Mouse (Mus musculus) hindbrain, embryonic 15.5 days (tissue): ENCODE data around the gene Dcps. TPM values are rescaled to one million over a fixed set of nuclear protein-coding genes. Genes with fewer than 3 reads are reported as not detected.
A peak's percentile ranks its signal among the peaks of the same experiment; 100 is the strongest.

ENCODE experiments used
- ATAC-seq: fragments of 200-750 bp; cut with Nextera tagmentation; 2 replicates; pipeline ENCODE4 v1.8.0; 2017; ENCODE audit warnings: low read depth, moderate number of reproducible peaks, moderate TSS enrichment; ENCODE audit not compliant: low FRiP score
- H3K27ac ChIP-seq: fragments of 300-500 bp; sonication (generic); replicated peaks from 2 replicates; pipeline ENCODE4 v1.5.1; 2015; ENCODE audit warnings: mild to moderate bottlenecking, inconsistent platforms
- H3K27me3 ChIP-seq: fragments of 300-500 bp; sonication (generic); 2 replicates; pipeline ENCODE4 v1.6.1; 2015; ENCODE audit warnings: control low read depth, inconsistent platforms
- H3K36me3 ChIP-seq: fragments of 300-500 bp; sonication (generic); 2 replicates; pipeline ENCODE4 v1.6.1; 2015; ENCODE audit warnings: control low read depth, inconsistent platforms
- H3K4me1 ChIP-seq: fragments of 300-500 bp; sonication (generic); replicated peaks from 2 replicates; pipeline ENCODE4 v1.6.1; 2015; ENCODE audit warnings: control low read depth, inconsistent platforms
- H3K4me2 ChIP-seq: fragments of 300-500 bp; sonication (generic); 2 replicates; pipeline ENCODE4 v1.6.1; 2015; ENCODE audit warnings: moderate library complexity, mild to moderate bottlenecking, inconsistent platforms
- H3K4me3 ChIP-seq: fragments of 300-500 bp; sonication (generic); 2 replicates; pipeline ENCODE4 v1.5.1; 2015; ENCODE audit warnings: mild to moderate bottlenecking, inconsistent platforms
- H3K9ac ChIP-seq: fragments of 300-500 bp; sonication (generic); 2 replicates; pipeline ENCODE4 v1.6.1; 2015; ENCODE audit warnings: inconsistent platforms
- H3K9me3 ChIP-seq: fragments of 300-500 bp; sonication (generic); 2 replicates; pipeline ENCODE4 v1.6.1; 2016; ENCODE audit warnings: control low read depth, inconsistent platforms
- WGBS: fragments of 180-500 bp; shearing (Covaris S2); methylation state at CpG from one replicate; pipeline ENCODE4 v1.1.7; 2015; 5-methylcytosine and 5-hydroxymethylcytosine counted together
- polyA plus RNA-seq: library from polyadenylated mRNA; unstranded; fragments of >200 nt; fragmentation: Nextera tagmentation; extraction: Ambion mirVana; gene quantifications from 2 replicates; pipeline ENCODE4 v1.2.1, GENCODE M21; 2015

Gene Dcps
- polyA plus RNA-seq, 1 experiment from 2014 or later, result 71.9 TPM

- no peak overlapping the region for H3K27ac ChIP-seq
- no peaks in the 10 kb centered on the region for H3K36me3 ChIP-seq
- ATAC-seq, result no peak
These were observed 22.5 kb upstream of the Dcps start for GRCm38 (mm10) chr9:35198351-35198750.

GRCm38 (mm10) chr9:35197625-35198024, 21.8 kb upstream of the Dcps start:
- Histone ChIP-seq H3K36me3 (no peaks in the 10 kb centered on the region), H3K4me3 (no peak overlapping the region), H3K9ac (no peak overlapping the region), H3K27me3 (no peaks in the 10 kb centered on the region), H3K4me2 (no peak overlapping the region), H3K4me1 (peaks cover 21% of the 10 kb centered on the region), H3K27ac (no peak overlapping the region), H3K9me3 (no peaks in the 10 kb centered on the region)
- ATAC-seq, result no peak
- 95% methylated on average over 3 of the region's 3 CpGs for whole genome bisulfite sequencing

More at GRCm38 (mm10) chr9:35198351-35198750, 22.5 kb upstream of the Dcps start:
- Histone ChIP-seq H3K4me3 (no peak overlapping the region), H3K4me2 (no peak overlapping the region), H3K4me1 (peaks cover 17% of the 10 kb centered on the region), H3K27me3 (no peaks in the 10 kb centered on the region), H3K9me3 (no peaks in the 10 kb centered on the region), H3K9ac (no peak overlapping the region)
- WGBS, result 69% methylated on average over 10 of the region's 10 CpGs

GRCm38 (mm10) chr9:35194048-35194447, 18.2 kb upstream of the Dcps start:
- Histone ChIP-seq H3K4me3 (no peak overlapping the region), H3K27ac (no peak overlapping the region), H3K4me2 (no peak overlapping the region), H3K27me3 (no peaks in the 10 kb centered on the region), H3K36me3 (no peaks in the 10 kb centered on the region), H3K9me3 (no peaks in the 10 kb centered on the region), H3K4me1 (peaks cover 7% of the 10 kb centered on the region; the same call in 1 of the 2 replicates), H3K9ac (no peak overlapping the region)
- WGBS, result 97% methylated on average over 3 of the region's 3 CpGs
- ATAC-seq, result no peak

- Histone ChIP-seq H3K4me2 (no peak overlapping the region), H3K9me3 (no peaks in the 10 kb centered on the region), H3K27ac (no peak overlapping the region), H3K9ac (no peak overlapping the region), H3K36me3 (no peaks in the 10 kb centered on the region), H3K4me1 (peaks cover 12% of the 10 kb centered on the region; the same call in 1 of the 2 replicates), H3K4me3 (no peak overlapping the region), H3K27me3 (no peaks in the 10 kb centered on the region)
- 72% methylated on average over 11 of the region's 11 CpGs for WGBS
- no peak for ATAC-seq
These were observed 17.2 kb upstream of the Dcps start for GRCm38 (mm10) chr9:35192983-35193542.

GRCm38 (mm10) chr9:35188700-35189099, 12.8 kb upstream of the Dcps start:
- no peak overlapping the region for H3K4me3 ChIP-seq
- no peak overlapping the region for H3K9ac ChIP-seq
- H3K4me2 ChIP-seq, result peak overlapping the region; percentile 28
- no peaks in the 10 kb centered on the region for H3K27me3 ChIP-seq
- no peaks in the 10 kb centered on the region for H3K9me3 ChIP-seq
- whole genome bisulfite sequencing, result 53% methylated on average over 22 of the region's 22 CpGs
- H3K36me3 ChIP-seq, result no peaks in the 10 kb centered on the region
- ATAC-seq, result peak; percentile 65; the same call in 1 of the 2 replicates
- H3K4me1 ChIP-seq, result peaks cover 12% of the 10 kb centered on the region; the same call in 1 of the 2 replicates
- H3K27ac ChIP-seq, result peak overlapping the region; percentile 42; the same call in 1 of the 2 replicates

- Histone ChIP-seq H3K4me2 (no peak overlapping the region), H3K27ac (no peak overlapping the region), H3K27me3 (no peaks in the 10 kb centered on the region), H3K4me3 (no peak overlapping the region), H3K9ac (no peak overlapping the region), H3K36me3 (no peaks in the 10 kb centered on the region), H3K9me3 (no peaks in the 10 kb centered on the region), H3K4me1 (peaks cover 8% of the 10 kb centered on the region; the same call in 1 of the 2 replicates)
- no peak for ATAC-seq
- 86% methylated on average over 10 of the region's 10 CpGs for WGBS
These were observed 11.6 kb upstream of the Dcps start for GRCm38 (mm10) chr9:35187351-35187903.

GRCm38 (mm10) chr9:35186430-35186829, 10.6 kb upstream of the Dcps start:
- H3K9me3 ChIP-seq, result no peaks in the 10 kb centered on the region
- H3K4me3 ChIP-seq, result no peak overlapping the region
- H3K27ac ChIP-seq, result no peak overlapping the region
- H3K4me2 ChIP-seq, result no peak overlapping the region
- no peak overlapping the region for H3K9ac ChIP-seq
- H3K4me1 ChIP-seq, result peaks cover 8% of the 10 kb centered on the region; the same call in 1 of the 2 replicates
- WGBS, result 87% methylated on average over 3 of the region's 4 CpGs
- H3K36me3 ChIP-seq, result no peaks in the 10 kb centered on the region
- no peaks in the 10 kb centered on the region for H3K27me3 ChIP-seq
- no peak for ATAC-seq

GRCm38 (mm10) chr9:35183359-35183758, 7.5 kb upstream of the Dcps start:
- H3K4me3 ChIP-seq, result no peak overlapping the region
- H3K9ac ChIP-seq, result no peak overlapping the region
- no peak overlapping the region for H3K4me2 ChIP-seq
- ATAC-seq, result no peak
- 75% methylated on average over 5 of the region's 5 CpGs for WGBS
- H3K4me1 ChIP-seq, result no peaks in the 10 kb centered on the region
- H3K9me3 ChIP-seq, result no peaks in the 10 kb centered on the region
- no peaks in the 10 kb centered on the region for H3K27me3 ChIP-seq
- H3K36me3 ChIP-seq, result no peaks in the 10 kb centered on the region
- H3K27ac ChIP-seq, result no peak overlapping the region

GRCm38 (mm10) chr9:35182832-35183231, 7.0 kb upstream of the Dcps start:
- Histone ChIP-seq H3K4me3 (no peak overlapping the region), H3K27ac (no peak overlapping the region), H3K9ac (no peak overlapping the region), H3K9me3 (no peaks in the 10 kb centered on the region), H3K27me3 (no peaks in the 10 kb centered on the region), H3K4me2 (no peak overlapping the region), H3K36me3 (no peaks in the 10 kb centered on the region), H3K4me1 (no peaks in the 10 kb centered on the region)
- WGBS, result 89% methylated on average over 2 of the region's 2 CpGs
- ATAC-seq, result no peak

- no peak; the same call in 1 of the 2 replicates for ATAC-seq
- Histone ChIP-seq H3K27ac (peak overlapping the region; percentile 97), H3K27me3 (no peaks in the 10 kb centered on the region), H3K4me3 (peak overlapping the region; percentile 76), H3K4me2 (peak overlapping the region; percentile 89), H3K36me3 (no peaks in the 10 kb centered on the region), H3K9ac (peak overlapping the region; percentile 66), H3K4me1 (peaks cover 12% of the 10 kb centered on the region), H3K9me3 (no peaks in the 10 kb centered on the region)
- 48% methylated on average over 14 of the region's 14 CpGs for WGBS
These were observed 331 bp upstream of the Dcps start for GRCm38 (mm10) chr9:35176124-35176659.

- no peak for ATAC-seq
- no peaks in the 10 kb centered on the region for H3K9me3 ChIP-seq
- H3K9ac ChIP-seq, result no peak overlapping the region
- peaks cover 12% of the 10 kb centered on the region for H3K4me1 ChIP-seq
- H3K27ac ChIP-seq, result no peak overlapping the region
- peaks cover 12% of the 10 kb centered on the region for H3K36me3 ChIP-seq
- WGBS, result 91% methylated on average over 1 of the region's 1 CpGs
- no peak overlapping the region for H3K4me2 ChIP-seq
- no peak overlapping the region for H3K4me3 ChIP-seq
- no peaks in the 10 kb centered on the region for H3K27me3 ChIP-seq
These were observed 2.5 kb downstream of the Dcps start for GRCm38 (mm10) chr9:35173331-35173730.

GRCm38 (mm10) chr9:35170071-35170470, 5.8 kb downstream of the Dcps start:
- Histone ChIP-seq H3K4me3 (no peak overlapping the region), H3K27me3 (no peaks in the 10 kb centered on the region), H3K9ac (no peak overlapping the region), H3K36me3 (peaks cover 12% of the 10 kb centered on the region), H3K4me1 (peaks cover 11% of the 10 kb centered on the region), H3K27ac (no peak overlapping the region), H3K9me3 (no peaks in the 10 kb centered on the region), H3K4me2 (no peak overlapping the region)
- 93% methylated on average over 7 of the region's 7 CpGs for WGBS
- ATAC-seq, result no peak
